Mouse (Mus musculus) lung, adult 2 months (tissue): ENCODE results near the gene Spsb4.

Experiments used
- CTCF ChIP-seq: fragments of 200-500 bp; IDR thresholded peaks from 2 replicates; pipeline ENCODE4 v1.5.1; 2011; ENCODE audit warnings: mild to moderate bottlenecking, low read length, control low read depth; ENCODE audit not compliant: insufficient read depth
- POLR2A ChIP-seq: fragments of 200-500 bp; IDR thresholded peaks from 2 replicates; pipeline ENCODE4 v1.6.1; 2011; ENCODE audit warnings: low read depth, mild to moderate bottlenecking, control low read depth, low read length, borderline replicate concordance; ENCODE audit errors: extremely low read depth

DNA sequence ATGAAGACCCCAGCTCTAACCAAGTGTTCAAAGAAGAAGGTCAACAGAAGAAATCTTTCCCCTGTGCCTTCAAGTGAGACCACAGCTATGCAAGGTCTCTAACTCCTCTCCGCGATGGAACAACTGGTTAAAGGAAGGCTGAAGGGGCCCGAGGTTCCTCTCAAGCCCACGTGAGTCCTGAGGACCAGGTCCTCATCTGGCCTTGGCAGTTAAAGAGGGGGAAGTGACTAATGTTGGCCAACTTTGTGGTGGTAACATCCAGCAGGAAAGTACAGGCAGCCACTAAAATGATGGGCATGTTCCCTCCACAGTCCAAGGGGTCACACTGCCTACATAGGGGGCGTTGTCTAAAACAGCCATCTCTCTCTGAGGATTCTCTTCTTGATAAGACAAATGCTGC, 118.9 kb downstream of the Spsb4 start:
- no peak for TF ChIP-seq CTCF
- no peak for TF ChIP-seq POLR2A
